In genomic region chr5:120562956-120563913, GRCm38 (mm10) we compare ENCODE assay signal across 8 mouse cellular contexts. TPM values are rescaled to one million over a fixed set of nuclear protein-coding genes. Genes with fewer than 3 reads are reported as not detected.
DNase-seq lines count a peak whose midpoint lies in the region; ATAC-seq and TF ChIP-seq lines count a peak whose summit lies in the region.

No protein-coding gene starts in this region.

- no peak for TF ChIP-seq CTCF in ES-Bruce4 (IDR thresholded peaks at IDR 0.05; ENCODE audit: low read depth, low read length)
- TF ChIP-seq CTCF in intestine, postnatal 0 days (IDR thresholded peaks at IDR 0.05; ENCODE audit: low read depth), result no peak
- no peak for TF ChIP-seq CTCF in stomach, postnatal 0 days (IDR thresholded peaks at IDR 0.05; ENCODE audit: low read depth)

- H3K27me3 ChIP-seq in ES-Bruce4 (ENCODE audit: control insufficient read depth, insufficient read depth, low read length, poor library complexity, severe bottlenecking), result no peaks in the 10 kb centered on the region
- H3K27me3 ChIP-seq in intestine, postnatal 0 days (replicated peaks; ENCODE audit: control insufficient read depth, insufficient read depth, low read length), result no peaks in the 10 kb centered on the region
- H3K27me3 ChIP-seq in stomach, postnatal 0 days (ENCODE audit: control insufficient read depth, insufficient read depth, low read length), result no peaks in the 10 kb centered on the region

- peak overlapping the region; percentile 74 for H3K27ac ChIP-seq in ES-Bruce4 (ENCODE audit: insufficient read depth, low read length)
- H3K27ac ChIP-seq in intestine, postnatal 0 days (ENCODE audit: low read depth, low read length), result peak overlapping the region; percentile 80
- H3K27ac ChIP-seq in stomach, postnatal 0 days (replicated peaks), result peak overlapping the region; percentile 79

- DNase-seq in adrenal gland, postnatal 14 days, result peak; percentile 81
- DNase-seq in gastrocnemius, postnatal 4 days (ENCODE audit: low spot score in 2 of 2), result peak; percentile 62 to 78
- peak; percentile 66 to 77 for DNase-seq in lung, adult 18-20 months
- DNase-seq in stomach, postnatal 0 days (ENCODE audit: low spot score), result peak; percentile 67
- DNase-seq in spleen, postnatal 4 days (ENCODE audit: low spot score in 2 of 2), result no peak
- DNase-seq in left cerebral cortex, adult 9 months (ENCODE audit: low spot score in 2 of 2), result no peak

- no peaks in the 10 kb centered on the region for H3K9me3 ChIP-seq in ES-Bruce4 (replicated peaks; ENCODE audit: control insufficient read depth, insufficient read depth, low read length, poor library complexity, severe bottlenecking)
- no peaks in the 10 kb centered on the region for H3K9me3 ChIP-seq in intestine, postnatal 0 days (ENCODE audit: control insufficient read depth)
- H3K9me3 ChIP-seq in stomach, postnatal 0 days (ENCODE audit: control insufficient read depth, low read length), result no peaks in the 10 kb centered on the region

- WGBS in intestine, postnatal 0 days, result 26% methylated on average over 28 of the region's 28 CpGs
- 27% methylated on average over 28 of the region's 28 CpGs for WGBS in stomach, postnatal 0 days

- no peaks in the 10 kb centered on the region for H3K4me1 ChIP-seq in ES-Bruce4 (ENCODE audit: control insufficient read depth, insufficient read depth, low read length)
- peaks cover 30% of the 10 kb centered on the region for H3K4me1 ChIP-seq in intestine, postnatal 0 days (replicated peaks; ENCODE audit: control insufficient read depth, insufficient read depth, low read length)
- H3K4me1 ChIP-seq in stomach, postnatal 0 days (replicated peaks; ENCODE audit: control insufficient read depth, insufficient read depth), result peaks cover 15% of the 10 kb centered on the region

- H3K36me3 ChIP-seq in ES-Bruce4 (ENCODE audit: control insufficient read depth, insufficient read depth, low read length, poor library complexity, severe bottlenecking), result no peaks in the 10 kb centered on the region
- H3K36me3 ChIP-seq in intestine, postnatal 0 days (ENCODE audit: control insufficient read depth, insufficient read depth), result peaks cover 6% of the 10 kb centered on the region; the same call in 1 of the 2 replicates
- H3K36me3 ChIP-seq in stomach, postnatal 0 days (ENCODE audit: control insufficient read depth, insufficient read depth, low read length), result no peaks in the 10 kb centered on the region

- 0 out of 2 replicates have a peak overlapping the region, but pooled peaks have one; percentile 32 for H3K4me2 ChIP-seq in intestine, postnatal 0 days (replicated peaks; ENCODE audit: low read depth)
- H3K4me2 ChIP-seq in stomach, postnatal 0 days (replicated peaks; ENCODE audit: low read depth), result no peak overlapping the region; the same call in 1 of the 2 replicates

- H3K4me3 ChIP-seq in ES-Bruce4 (ENCODE audit: low read depth, low read length), result peak overlapping the region; percentile 16
- no peak overlapping the region for H3K4me3 ChIP-seq in intestine, postnatal 0 days (ENCODE audit: low read depth, low read length)
- H3K4me3 ChIP-seq in stomach, postnatal 0 days (ENCODE audit: low read depth, low read length), result no peak overlapping the region

- peak; percentile 50 for ATAC-seq in intestine, postnatal 0 days
- peak; percentile 61 for ATAC-seq in stomach, postnatal 0 days (ENCODE audit: low FRiP score, low TSS enrichment)

- peak overlapping the region; percentile 55 for H3K9ac ChIP-seq in ES-Bruce4 (ENCODE audit: low read depth, poor library complexity, severe bottlenecking)
- H3K9ac ChIP-seq in intestine, postnatal 0 days (ENCODE audit: low read depth, low read length), result no peak overlapping the region
- no peak overlapping the region for H3K9ac ChIP-seq in stomach, postnatal 0 days (ENCODE audit: low read length)

- TF ChIP-seq POLR2A in ES-Bruce4 (IDR thresholded peaks at IDR 0.05; ENCODE audit: insufficient read depth, low read length), result no peak

- peak; percentile 74; the same call in 1 of the 2 replicates for TF ChIP-seq EP300 in ES-Bruce4 (IDR thresholded peaks at IDR 0.05; ENCODE audit: insufficient read depth, low read depth, low read length)
- TF ChIP-seq EP300 in stomach, postnatal 0 days (optimal IDR thresholded peaks at IDR 0.05), result no peak

RNA-seq across cellular contexts. Expression of gene Tpcn1, which starts 25.2 kb away (rescaled TPM):
- 13.2 and 17.1 TPM in 2 replicates for polyA plus RNA-seq in ES-Bruce4 (2011; ENCODE audit: insufficient read depth, insufficient read length, low read depth, missing spikeins)
- total RNA-seq in adrenal gland, postnatal 14 days (2021), result 56.5 and 57.5 TPM in 2 replicates
- 10 to 100 TPM; 77.7 to 81.3 TPM for total RNA-seq in gastrocnemius, postnatal 4 days (2021)
- 31.5 and 35.6 TPM in 2 replicates for polyA plus RNA-seq in intestine, postnatal 0 days (2015; fragmentation: Nextera tagmentation; extraction: Ambion mirVana)
- 12.7 and 13.9 TPM in 2 replicates for polyA plus RNA-seq in stomach, postnatal 0 days (2015; fragmentation: Nextera tagmentation; extraction: Ambion mirVana)

RNA-seq across cellular contexts. Expression of gene Iqcd, which starts 25.6 kb away (rescaled TPM):
- polyA plus RNA-seq in ES-Bruce4 (2011; ENCODE audit: insufficient read depth, insufficient read length, low read depth, missing spikeins), result 0.37 and 0.43 TPM in 2 replicates
- 0.30 and 0.48 TPM in 2 replicates for total RNA-seq in adrenal gland, postnatal 14 days (2021)
- total RNA-seq in gastrocnemius, postnatal 4 days (2021), result under 1 TPM; 0.16 to 0.37 TPM
- 0.30 and 0.47 TPM in 2 replicates for polyA plus RNA-seq in intestine, postnatal 0 days (2015; fragmentation: Nextera tagmentation; extraction: Ambion mirVana)
- polyA plus RNA-seq in stomach, postnatal 0 days (2015; fragmentation: Nextera tagmentation; extraction: Ambion mirVana), result 0.25 and 0.36 TPM in 2 replicates

RNA-seq across cellular contexts. Expression of gene Rita1, which starts 49.2 kb away (rescaled TPM):
- polyA plus RNA-seq in ES-Bruce4 (2011; ENCODE audit: insufficient read depth, insufficient read length, low read depth, missing spikeins), result 13.0 and 13.1 TPM in 2 replicates
- total RNA-seq in adrenal gland, postnatal 14 days (2021), result 15.6 and 16.0 TPM in 2 replicates
- total RNA-seq in gastrocnemius, postnatal 4 days (2021), result 1 to 10 TPM; 6.1 to 7.2 TPM
- polyA plus RNA-seq in intestine, postnatal 0 days (2015; fragmentation: Nextera tagmentation; extraction: Ambion mirVana), result 6.1 and 7.5 TPM in 2 replicates
- 12.1 TPM in 2 replicates for polyA plus RNA-seq in stomach, postnatal 0 days (2015; fragmentation: Nextera tagmentation; extraction: Ambion mirVana)

RNA-seq across cellular contexts. Expression of gene Ddx54, which starts 49.3 kb away (rescaled TPM):
- 49.7 and 49.9 TPM in 2 replicates for polyA plus RNA-seq in ES-Bruce4 (2011; ENCODE audit: insufficient read depth, insufficient read length, low read depth, missing spikeins)
- total RNA-seq in adrenal gland, postnatal 14 days (2021), result 38.6 and 45.9 TPM in 2 replicates
- total RNA-seq in gastrocnemius, postnatal 4 days (2021), result 10 to 100 TPM; 28.5 to 29.5 TPM
- polyA plus RNA-seq in intestine, postnatal 0 days (2015; fragmentation: Nextera tagmentation; extraction: Ambion mirVana), result 19.9 and 20.9 TPM in 2 replicates
- polyA plus RNA-seq in stomach, postnatal 0 days (2015; fragmentation: Nextera tagmentation; extraction: Ambion mirVana), result 22.5 and 23.0 TPM in 2 replicates

RNA-seq across cellular contexts. Expression of gene Slc8b1, which starts 52.3 kb away (rescaled TPM):
- 17.7 and 19.1 TPM in 2 replicates for polyA plus RNA-seq in ES-Bruce4 (2011; ENCODE audit: insufficient read depth, insufficient read length, low read depth, missing spikeins)
- 33.5 and 35.6 TPM in 2 replicates for total RNA-seq in adrenal gland, postnatal 14 days (2021)
- 10 to 100 TPM; 22.7 to 30.9 TPM for total RNA-seq in gastrocnemius, postnatal 4 days (2021)
- polyA plus RNA-seq in intestine, postnatal 0 days (2015; fragmentation: Nextera tagmentation; extraction: Ambion mirVana), result 4.1 and 4.4 TPM in 2 replicates
- polyA plus RNA-seq in stomach, postnatal 0 days (2015; fragmentation: Nextera tagmentation; extraction: Ambion mirVana), result 4.9 and 5.2 TPM in 2 replicates

Comparison
In these comparisons a context has a peak if more than half of its experiments do, and no peak if none do; other contexts are left out.
1. DNase-seq: peak in adrenal gland, postnatal 14 days (single experiment), gastrocnemius, postnatal 4 days (2 of 2), lung, adult 18-20 months (2 of 2) and stomach, postnatal 0 days (single experiment); none in spleen, postnatal 4 days (0 of 2) and left cerebral cortex, adult 9 months (0 of 2).
2. Peak in every context shown above with its lines, with median percentiles within 50 percentile points of each other: H3K27ac ChIP-seq.